Mouse (Mus musculus) heart, postnatal 0 days (tissue): ENCODE measurements around the gene Pten. TPM values are rescaled to one million over a fixed set of nuclear protein-coding genes. Genes with fewer than 3 reads are reported as not detected.

Experiments
- ATAC-seq: fragments of 200-750 bp; cut with Nextera tagmentation; 2 replicates; pipeline ENCODE4 v1.8.0; 2017; ENCODE audit warnings: low read depth, moderate number of reproducible peaks, moderate library complexity; ENCODE audit not compliant: insufficient read depth
- DNase-seq: peaks from one replicate; pipeline ENCODE4 v3.0.0-alpha.2; 2016; ENCODE audit warnings: low spot score
- H3K27ac ChIP-seq: fragments of 300-500 bp; sonication (generic); 2 replicates; pipeline ENCODE4 v1.5.1; 2014; ENCODE audit warnings: low read depth, mild to moderate bottlenecking
- H3K27me3 ChIP-seq: fragments of 300-500 bp; sonication (generic); 2 replicates; pipeline ENCODE4 v1.6.1; 2014; ENCODE audit warnings: low read length, mixed read lengths; ENCODE audit not compliant: control insufficient read depth, insufficient read depth
- H3K36me3 ChIP-seq: fragments of 300-500 bp; sonication (generic); replicated peaks from 2 replicates; pipeline ENCODE4 v1.6.1; 2014; ENCODE audit warnings: low read length, mixed read lengths; ENCODE audit not compliant: control insufficient read depth, insufficient read depth
- H3K4me1 ChIP-seq: fragments of 300-500 bp; sonication (generic); 2 replicates; pipeline ENCODE4 v1.6.1; 2014; ENCODE audit warnings: antibody characterized with exemption; ENCODE audit not compliant: control insufficient read depth, insufficient read depth
- H3K4me2 ChIP-seq: fragments of 300-500 bp; sonication (generic); 2 replicates; pipeline ENCODE4 v1.6.1; 2014; ENCODE audit warnings: low read depth, mild to moderate bottlenecking, low read length, moderate library complexity
- H3K4me3 ChIP-seq: fragments of 300-500 bp; sonication (generic); 2 replicates; pipeline ENCODE4 v1.5.1; 2014; ENCODE audit warnings: low read depth, low read length
- H3K9ac ChIP-seq: fragments of 300-500 bp; sonication (generic); replicated peaks from 2 replicates; pipeline ENCODE4 v1.6.1; 2014; ENCODE audit warnings: low read depth, low read length, mixed read lengths
- H3K9me3 ChIP-seq: fragments of 300-500 bp; sonication (generic); replicated peaks from 2 replicates; pipeline ENCODE4 v1.6.1; 2016; ENCODE audit warnings: low read length; ENCODE audit not compliant: control insufficient read depth
- CTCF ChIP-seq: IDR thresholded peaks from 2 replicates; pipeline ENCODE4 v1.5.1; 2016; ENCODE audit warnings: antibody characterized with exemption, control low read depth, low read depth
- EP300 ChIP-seq: IDR thresholded peaks from 2 replicates; pipeline ENCODE4 v1.6.1; 2016; ENCODE audit warnings: antibody characterized with exemption, low read depth
- WGBS: fragments of 180-500 bp; shearing (Covaris S2); extraction: QIAGEN DNeasy Blood & Tissue Kit; methylation state at CpG from one replicate; pipeline ENCODE4 v1.1.7; 2014; 5-methylcytosine and 5-hydroxymethylcytosine counted together
- polyA plus RNA-seq: library from polyadenylated mRNA; unstranded; fragments of >200 nt; fragmentation: Nextera tagmentation; extraction: Ambion mirVana; gene quantifications from 2 replicates; pipeline ENCODE4 v1.2.1, GENCODE M21; 2015
- total RNA-seq: library from RNA; depleted of rRNA; stranded (reverse); fragments of >200 nt; gene quantifications from 2 replicates; pipeline ENCODE4 v1.2.3, GENCODE M21; 2014; ENCODE audit warnings: low replicate concordance

Pten gene
- total and polyA plus RNA-seq, 2 experiments from 2014 or later, result 5.0 to 34.0 TPM

DNA sequence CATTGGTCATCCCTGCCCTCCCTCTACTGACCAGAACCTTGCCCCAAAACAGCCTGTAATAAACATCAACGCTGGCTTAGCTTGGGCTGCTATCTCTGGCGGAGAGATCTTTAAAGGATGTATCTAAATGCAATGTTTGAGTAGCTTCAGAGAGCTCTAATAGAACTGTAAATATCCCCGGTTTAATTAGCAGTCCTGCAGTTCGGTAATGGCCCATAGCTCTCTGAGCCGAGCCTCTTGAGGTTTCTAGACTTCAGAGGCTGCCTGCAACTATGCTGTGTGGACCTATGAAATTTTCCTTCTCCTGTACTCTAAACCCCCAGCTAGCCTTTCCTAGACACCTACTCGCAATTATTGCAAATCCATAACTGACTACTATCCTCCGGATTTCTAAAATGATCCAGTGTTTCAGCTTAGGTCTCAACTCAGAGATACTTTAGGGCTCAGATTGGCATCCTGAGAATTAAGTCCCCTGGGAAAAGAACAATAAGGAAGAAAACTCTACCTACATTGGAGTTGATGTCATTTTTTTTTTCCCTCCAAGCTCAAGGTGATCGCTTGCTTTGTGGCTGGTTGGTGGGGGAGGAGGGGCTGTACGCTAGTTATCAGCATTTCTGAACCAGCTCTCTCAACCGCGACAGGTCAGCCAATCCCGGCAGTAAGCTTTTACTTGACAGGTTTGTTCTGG lies 2.0 kb upstream of the Pten start:
- Histone ChIP-seq H3K4me1 (peaks cover 14% of the 10 kb centered on the region), H3K4me3 (peak overlapping the region; percentile 82), H3K9me3 (no peaks in the 10 kb centered on the region), H3K9ac (peak overlapping the region; percentile 72), H3K27ac (peak overlapping the region; percentile 97), H3K4me2 (peak overlapping the region; percentile 99), H3K27me3 (0 out of 2 replicates have a peak, but pooled peaks cover 5% of the 10 kb centered on the region), H3K36me3 (no peaks in the 10 kb centered on the region)
- peak; percentile 78 for DNase-seq
- no peak for TF ChIP-seq EP300
- no peak for TF ChIP-seq CTCF
- ATAC-seq, result no peak
- WGBS, result 8% methylated on average over 12 of the region's 12 CpGs

DNA sequence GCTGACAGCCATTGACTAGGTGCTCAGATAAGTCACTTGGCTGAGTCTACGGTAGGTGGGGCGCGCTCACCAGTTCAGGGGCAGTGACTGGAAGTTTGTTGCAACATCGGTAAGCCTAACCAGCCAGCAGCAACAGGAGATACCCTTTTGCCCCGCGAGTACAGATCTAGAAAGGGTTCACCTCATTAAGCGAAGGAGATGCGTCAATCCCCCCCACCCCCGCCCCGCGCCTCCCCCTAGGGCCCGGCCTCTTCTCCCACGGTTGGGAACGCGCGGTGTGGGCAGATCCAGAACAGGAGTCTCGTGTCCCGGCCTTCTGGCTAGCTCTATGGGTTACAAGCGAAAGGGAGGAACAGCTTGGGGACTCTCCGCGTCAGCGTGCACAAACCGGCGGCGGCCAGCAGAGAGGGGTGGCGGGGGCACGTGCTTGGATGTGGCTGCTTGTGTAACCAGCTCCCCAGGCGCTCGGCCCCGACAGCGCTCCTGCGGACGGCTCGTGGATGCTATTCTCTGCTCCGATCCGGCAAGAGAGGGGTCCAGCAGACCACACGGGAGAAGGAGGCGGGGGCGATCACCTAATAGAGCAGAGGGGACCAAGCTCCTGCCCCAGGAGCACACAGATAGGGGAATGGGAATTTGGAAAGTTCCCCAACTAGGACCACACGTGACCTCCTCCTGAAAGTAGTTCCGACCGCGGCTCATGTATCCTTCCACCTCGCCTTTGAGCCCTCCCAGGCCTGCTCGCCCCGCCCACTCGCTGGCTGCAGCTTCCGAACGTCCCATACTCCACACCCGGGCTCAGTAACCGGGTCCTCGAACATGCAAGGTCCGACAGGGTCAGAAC lies 1.3 kb upstream of the Pten start:
- H3K4me2 ChIP-seq, result peak overlapping the region; percentile 99
- H3K4me3 ChIP-seq, result peak overlapping the region; percentile 82
- 0 out of 2 replicates have a peak, but pooled peaks cover 5% of the 10 kb centered on the region for H3K27me3 ChIP-seq
- H3K9ac ChIP-seq, result peak overlapping the region; percentile 72
- peak; percentile 95 for DNase-seq
- H3K9me3 ChIP-seq, result no peaks in the 10 kb centered on the region
- H3K27ac ChIP-seq, result peak overlapping the region; percentile 97
- no peaks in the 10 kb centered on the region for H3K36me3 ChIP-seq
- peak; percentile 77 for ATAC-seq
- H3K4me1 ChIP-seq, result peaks cover 21% of the 10 kb centered on the region
- WGBS, result under 1% methylated on average over 52 of the region's 53 CpGs
- TF ChIP-seq CTCF (peak; percentile 31; the same call in 1 of the 2 replicates), EP300 (peak; percentile 65)

DNA sequence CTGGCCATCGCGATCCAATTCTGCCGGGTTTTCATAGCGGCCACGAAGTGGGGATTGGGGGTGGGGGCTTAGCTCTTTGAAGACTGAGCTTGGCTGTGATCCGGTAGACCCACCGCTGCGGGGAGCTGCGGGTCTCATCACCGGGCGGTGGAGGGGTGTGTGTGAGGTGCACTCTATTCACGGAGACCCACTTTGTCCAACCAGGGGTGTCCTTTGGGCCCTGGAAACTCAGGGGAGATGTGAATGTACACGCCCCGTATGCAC lies 729 bp upstream of the Pten start:
- peak overlapping the region; percentile 97 for H3K27ac ChIP-seq
- under 1% methylated on average over 14 of the region's 14 CpGs for WGBS
- H3K4me3 ChIP-seq, result peak overlapping the region; percentile 82
- peak; percentile 9; the same call in 1 of the 2 replicates for ATAC-seq
- DNase-seq, result no peak
- peak overlapping the region; percentile 72 for H3K9ac ChIP-seq
- no peaks in the 10 kb centered on the region for H3K9me3 ChIP-seq
- H3K27me3 ChIP-seq, result 0 out of 2 replicates have a peak, but pooled peaks cover 5% of the 10 kb centered on the region
- TF ChIP-seq EP300, result no peak
- TF ChIP-seq CTCF, result no peak
- no peaks in the 10 kb centered on the region for H3K36me3 ChIP-seq
- H3K4me2 ChIP-seq, result peak overlapping the region; percentile 99
- H3K4me1 ChIP-seq, result peaks cover 24% of the 10 kb centered on the region

DNA sequence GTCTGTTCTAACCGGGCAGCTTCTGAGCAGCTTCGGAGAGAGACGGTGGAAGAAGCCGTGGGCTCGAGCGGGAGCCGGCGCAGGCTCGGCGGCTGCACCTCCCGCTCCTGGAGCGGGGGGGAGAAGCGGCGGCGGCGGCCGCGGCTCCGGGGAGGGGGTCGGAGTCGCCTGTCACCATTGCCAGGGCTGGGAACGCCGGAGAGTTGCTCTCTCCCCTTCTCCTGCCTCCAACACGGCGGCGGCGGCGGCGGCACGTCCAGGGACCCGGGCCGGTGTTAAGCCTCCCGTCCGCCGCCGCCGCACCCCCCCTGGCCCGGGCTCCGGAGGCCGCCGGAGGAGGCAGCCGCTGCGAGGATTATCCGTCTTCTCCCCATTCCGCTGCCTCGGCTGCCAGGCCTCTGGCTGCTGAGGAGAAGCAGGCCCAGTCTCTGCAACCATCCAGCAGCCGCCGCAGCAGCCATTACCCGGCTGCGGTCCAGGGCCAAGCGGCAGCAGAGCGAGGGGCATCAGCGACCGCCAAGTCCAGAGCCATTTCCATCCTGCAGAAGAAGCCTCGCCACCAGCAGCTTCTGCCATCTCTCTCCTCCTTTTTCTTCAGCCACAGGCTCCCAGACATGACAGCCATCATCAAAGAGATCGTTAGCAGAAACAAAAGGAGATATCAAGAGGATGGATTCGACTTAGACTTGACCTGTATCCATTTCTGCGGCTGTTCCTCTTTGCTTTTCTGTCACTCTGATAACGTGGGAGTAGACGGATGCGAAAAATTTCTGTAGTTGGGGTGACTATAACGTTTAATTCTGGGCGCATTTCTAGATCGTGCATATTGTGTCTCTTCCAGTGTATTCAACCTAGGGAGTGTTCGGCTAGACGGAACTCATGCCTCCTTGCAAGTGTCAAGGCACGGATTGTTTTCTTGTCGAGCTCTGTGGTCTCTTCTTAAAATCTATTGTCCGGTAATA lies 815 bp downstream of the Pten start:
- TF ChIP-seq EP300 (no peak), CTCF (no peak)
- H3K27me3 ChIP-seq, result 0 out of 2 replicates have a peak, but pooled peaks cover 5% of the 10 kb centered on the region
- H3K9me3 ChIP-seq, result no peaks in the 10 kb centered on the region
- peak overlapping the region; percentile 82 for H3K4me3 ChIP-seq
- no peaks in the 10 kb centered on the region for H3K36me3 ChIP-seq
- H3K4me1 ChIP-seq, result peaks cover 24% of the 10 kb centered on the region
- peak; percentile 39 for DNase-seq
- peak overlapping the region; percentile 76 for H3K4me2 ChIP-seq
- under 1% methylated on average over 35 of the region's 69 CpGs for WGBS
- peak overlapping the region; percentile 93 for H3K9ac ChIP-seq
- ATAC-seq, result peak; percentile 3
- H3K27ac ChIP-seq, result peak overlapping the region; percentile 98

DNA sequence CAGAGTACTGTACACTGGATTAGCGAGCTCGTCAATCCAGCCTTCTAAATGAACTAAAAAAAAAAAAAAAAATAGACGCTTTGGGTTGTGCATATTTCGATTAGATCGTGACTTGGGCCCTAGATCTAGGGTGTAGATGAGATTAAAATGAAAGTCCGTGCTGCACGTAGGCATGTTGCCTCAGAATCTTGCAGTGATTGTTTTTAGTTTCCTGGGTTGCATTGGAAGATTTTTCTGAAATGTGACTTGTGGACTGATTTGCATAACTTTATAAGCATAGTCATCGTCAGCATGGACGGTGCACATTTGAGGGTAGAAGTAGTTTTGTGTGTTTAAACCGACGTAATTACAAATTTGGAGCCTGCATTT lies 1.5 kb downstream of the Pten start:
- WGBS, result under 1% methylated on average over 11 of the region's 11 CpGs
- TF ChIP-seq EP300 (no peak), CTCF (no peak)
- Histone ChIP-seq H3K9ac (peak overlapping the region; percentile 93), H3K36me3 (no peaks in the 10 kb centered on the region), H3K4me3 (peak overlapping the region; percentile 82), H3K27me3 (0 out of 2 replicates have a peak, but pooled peaks cover 5% of the 10 kb centered on the region), H3K27ac (peak overlapping the region; percentile 98; the same call in 1 of the 2 replicates), H3K9me3 (no peaks in the 10 kb centered on the region), H3K4me2 (peak overlapping the region; percentile 76), H3K4me1 (peaks cover 24% of the 10 kb centered on the region)
- DNase-seq, result no peak
- no peak for ATAC-seq
